Mouse (Mus musculus) adrenal gland, adult 2 months (tissue): ENCODE results near the gene Mat2a. TPM values are rescaled to one million over a fixed set of nuclear protein-coding genes. Genes with fewer than 3 reads are reported as not detected.

Experiments used
- DNase-seq: peaks from one replicate; pipeline ENCODE4 v3.0.0; 2021
- polyA plus RNA-seq: library from polyadenylated mRNA; depleted of rRNA; stranded (reverse); fragments of >200 nt; gene quantifications from 2 replicates; pipeline ENCODE4 v1.2.3, GENCODE M21; 2012; rRNA removed
- total RNA-seq, 2 experiments: library from RNA; stranded (reverse); gene quantifications; 2 replicates each; pipeline ENCODE4 v1.2.3; 2021

Mat2a gene
- total and polyA plus RNA-seq, 3 experiments: 150 to 251 (median 203) TPM

GRCm38 (mm10) chr6:72383142-72383820 is 56.1 kb downstream of the Mat2a start:
- DNase-seq: no peak

Other genes starting within 250 kb of the Mat2a start
- gene Atoh8, start 204.0 kb downstream of the Mat2a start, total RNA-seq: 1 to 10 TPM; 2.3 to 3.1 TPM
- 5.5 and 8.3 TPM in 2 replicates for gene Atoh8, start 204.0 kb downstream of the Mat2a start, polyA plus RNA-seq
- gene Sftpb, start 134.9 kb downstream of the Mat2a start, total RNA-seq: not detected
- gene Sftpb, start 134.9 kb downstream of the Mat2a start, polyA plus RNA-seq: 0.09 and 0.62 TPM in 2 replicates
- gene Usp39, start 94.4 kb downstream of the Mat2a start, total RNA-seq: 10 to 100 TPM; 31.2 to 32.4 TPM
- 8.5 and 10.9 TPM in 2 replicates for gene Usp39, start 94.4 kb downstream of the Mat2a start, polyA plus RNA-seq
- gene 0610030E20Rik, start 92.2 kb downstream of the Mat2a start, total RNA-seq: 10 to 100 TPM; 21.0 to 28.4 TPM
- 20.3 and 21.9 TPM in 2 replicates for gene 0610030E20Rik, start 92.2 kb downstream of the Mat2a start, polyA plus RNA-seq
- 10 to 100 TPM; 22.6 to 25.1 TPM for gene Tmem150a, start 84.1 kb downstream of the Mat2a start, total RNA-seq
- gene Tmem150a, start 84.1 kb downstream of the Mat2a start, polyA plus RNA-seq: 48.8 and 55.2 TPM in 2 replicates
- gene Rnf181, start 72.6 kb downstream of the Mat2a start, total RNA-seq: 100 to 1,000 TPM; 283 to 489 TPM
- gene Rnf181, start 72.6 kb downstream of the Mat2a start, polyA plus RNA-seq: 224 and 444 TPM in 2 replicates
- 10 to 100 TPM; 25.3 to 43.4 TPM for gene Vamp5, start 59.1 kb downstream of the Mat2a start, total RNA-seq
- 16.4 and 17.4 TPM in 2 replicates for gene Vamp5, start 59.1 kb downstream of the Mat2a start, polyA plus RNA-seq
- 100 to 1,000 TPM; 130 to 158 TPM for gene Vamp8, start 48.9 kb downstream of the Mat2a start, total RNA-seq
- 71.8 and 106 TPM in 2 replicates for gene Vamp8, start 48.9 kb downstream of the Mat2a start, polyA plus RNA-seq
- gene Ggcx, start 25.2 kb downstream of the Mat2a start, total RNA-seq: 10 to 100 TPM; 47.1 to 68.7 TPM
- 30.2 and 34.5 TPM in 2 replicates for gene Ggcx, start 25.2 kb downstream of the Mat2a start, polyA plus RNA-seq
- under 1 TPM; 0.23 to 0.24 TPM for gene Sh2d6, start 82.1 kb upstream of the Mat2a start, total RNA-seq
- 0.25 and 0.49 TPM in 2 replicates for gene Sh2d6, start 82.1 kb upstream of the Mat2a start, polyA plus RNA-seq
- 10 to 100 TPM; 32.2 to 56.3 TPM for gene Capg, start 104.8 kb upstream of the Mat2a start, total RNA-seq
- 38.9 and 41.9 TPM in 2 replicates for gene Capg, start 104.8 kb upstream of the Mat2a start, polyA plus RNA-seq
- gene Elmod3, start 158.9 kb upstream of the Mat2a start, total RNA-seq: 10 to 100 TPM; 12.9 to 25.6 TPM
- gene Elmod3, start 158.9 kb upstream of the Mat2a start, polyA plus RNA-seq: 25.5 and 29.3 TPM in 2 replicates
- gene Retsat, start 158.9 kb upstream of the Mat2a start, total RNA-seq: 100 to 1,000 TPM; 390 to 465 TPM
- gene Retsat, start 158.9 kb upstream of the Mat2a start, polyA plus RNA-seq: 96.6 and 123 TPM in 2 replicates
- 100 to 1,000 TPM; 241 to 274 TPM for gene Tgoln1, start 177.4 kb upstream of the Mat2a start, total RNA-seq
- gene Tgoln1, start 177.4 kb upstream of the Mat2a start, polyA plus RNA-seq: 38.9 and 46.0 TPM in 2 replicates